Mouse (Mus musculus) liver, embryonic 12.5 days (tissue): ENCODE measurements around the gene Ube2e2. TPM values are rescaled to one million over a fixed set of nuclear protein-coding genes. Genes with fewer than 3 reads are reported as not detected.

Experiments
- ATAC-seq: fragments of 200-750 bp; cut with Nextera tagmentation; 2 replicates; pipeline ENCODE4 v1.8.0; 2017; ENCODE audit warnings: moderate number of reproducible peaks, mild to moderate bottlenecking, moderate library complexity
- H3K27ac ChIP-seq: fragments of 300-500 bp; sonication (generic); 2 replicates; pipeline ENCODE4 v1.5.1; 2016; ENCODE audit warnings: mild to moderate bottlenecking
- H3K27me3 ChIP-seq: fragments of 300-500 bp; sonication (generic); replicated peaks from 2 replicates; pipeline ENCODE4 v1.6.1; 2016; ENCODE audit warnings: mild to moderate bottlenecking, moderate library complexity
- H3K36me3 ChIP-seq: fragments of 300-500 bp; sonication (generic); 2 replicates; pipeline ENCODE4 v1.6.1; 2016; ENCODE audit warnings: mild to moderate bottlenecking, moderate library complexity
- H3K4me1 ChIP-seq: fragments of 300-500 bp; sonication (generic); 2 replicates; pipeline ENCODE4 v1.6.1; 2016
- H3K4me2 ChIP-seq: fragments of 300-500 bp; sonication (generic); 2 replicates; pipeline ENCODE4 v1.6.1; 2016; ENCODE audit warnings: mild to moderate bottlenecking, moderate library complexity
- H3K4me3 ChIP-seq: fragments of 300-500 bp; sonication (generic); 2 replicates; pipeline ENCODE4 v1.5.1; 2016; ENCODE audit warnings: mild to moderate bottlenecking, moderate library complexity
- H3K9ac ChIP-seq: fragments of 300-500 bp; sonication (generic); 2 replicates; pipeline ENCODE4 v1.6.1; 2016; ENCODE audit warnings: mild to moderate bottlenecking, moderate library complexity
- H3K9me3 ChIP-seq: fragments of 300-500 bp; sonication (generic); replicated peaks from 2 replicates; pipeline ENCODE4 v1.6.1; 2016; ENCODE audit warnings: mild to moderate bottlenecking, moderate library complexity
- WGBS: fragments of 180-500 bp; shearing (Covaris S2); methylation state at CpG from one replicate; pipeline ENCODE4 v1.1.7; 2016; ENCODE audit not compliant: insufficient replicate concordance; 5-methylcytosine and 5-hydroxymethylcytosine counted together
- polyA plus RNA-seq: library from polyadenylated mRNA; unstranded; fragments of >200 nt; fragmentation: Nextera tagmentation; extraction: Ambion mirVana; gene quantifications from 2 replicates; pipeline ENCODE4 v1.2.1, GENCODE M21; 2016

Gene Ube2e2
- polyA plus RNA-seq, 1 experiment from 2014 or later: 9.7 TPM

DNA sequence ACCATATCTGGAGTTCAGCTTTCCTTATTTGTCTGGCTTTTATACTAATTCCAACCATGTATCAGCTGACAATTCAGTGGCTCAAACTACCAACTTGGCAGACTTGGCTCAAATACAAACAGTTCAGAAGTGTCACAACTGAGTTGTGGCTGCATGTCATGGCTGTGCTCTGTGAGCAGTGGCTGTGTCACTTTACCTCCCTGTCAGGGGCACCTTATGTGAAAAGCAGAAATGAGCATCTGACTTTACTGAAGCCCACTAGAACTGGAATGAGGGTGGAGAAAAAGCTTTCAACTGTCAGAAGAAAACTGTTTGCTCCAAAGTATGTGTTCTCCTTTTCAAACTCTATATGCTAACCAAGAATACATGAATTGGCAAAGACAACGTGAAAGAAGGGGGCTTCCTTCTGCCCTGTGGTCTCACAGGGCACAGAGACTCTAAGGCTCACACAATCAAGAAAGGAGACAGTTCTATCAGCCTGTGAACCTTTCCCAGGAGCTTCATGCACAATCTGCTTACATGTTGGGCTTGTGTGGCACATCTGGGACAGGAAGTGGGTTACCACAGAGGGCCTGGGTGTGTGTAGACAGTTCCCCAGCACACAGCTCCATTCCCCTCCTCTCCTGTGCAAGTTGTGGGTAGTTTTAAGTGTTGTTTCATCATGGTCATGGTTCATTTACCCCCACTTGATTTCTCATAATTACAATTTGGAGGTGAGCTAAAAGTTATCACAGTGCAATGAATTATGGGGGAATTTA is 228.6 kb downstream of the Ube2e2 start:
- ATAC-seq: no peak
- 36% methylated on average over 1 of the region's 1 CpGs for WGBS
- no peak overlapping the region for H3K4me3 ChIP-seq

DNA sequence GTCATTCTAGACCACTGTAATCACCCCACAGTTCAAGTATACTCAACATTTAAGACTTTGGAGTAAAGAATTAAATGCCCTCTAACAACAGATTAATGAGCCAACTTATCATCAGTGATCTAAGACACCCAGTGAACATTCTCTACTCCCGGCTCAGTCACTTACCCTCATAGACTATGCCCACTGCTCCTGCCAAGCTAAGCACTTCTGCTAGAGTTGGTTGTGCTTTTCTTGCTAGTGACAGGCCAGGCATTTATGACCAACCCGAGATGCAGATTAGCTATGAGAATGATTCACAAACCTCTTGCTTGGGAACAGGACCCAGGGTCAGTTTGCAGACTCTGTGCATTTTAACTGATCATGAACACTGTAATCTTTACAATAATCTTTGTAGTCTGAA is 230.4 kb downstream of the Ube2e2 start:
- no peaks in the 10 kb centered on the region for H3K27me3 ChIP-seq
- no peak overlapping the region for H3K9ac ChIP-seq
- no peak overlapping the region for H3K4me3 ChIP-seq
- ATAC-seq: no peak
- no peaks in the 10 kb centered on the region for H3K36me3 ChIP-seq
- no peaks in the 10 kb centered on the region for H3K4me1 ChIP-seq
- no peak overlapping the region for H3K4me2 ChIP-seq
- H3K9me3 ChIP-seq: peaks cover 9% of the 10 kb centered on the region
- 65% methylated on average over 2 of the region's 2 CpGs for WGBS
- H3K27ac ChIP-seq: no peak overlapping the region

More for the DNA sequence above, 228.6 kb downstream of the Ube2e2 start:
- Histone ChIP-seq H3K27ac (no peak overlapping the region), H3K9ac (no peak overlapping the region), H3K4me1 (no peaks in the 10 kb centered on the region), H3K36me3 (no peaks in the 10 kb centered on the region), H3K27me3 (no peaks in the 10 kb centered on the region), H3K4me2 (no peak overlapping the region), H3K9me3 (peaks cover 9% of the 10 kb centered on the region)

DNA sequence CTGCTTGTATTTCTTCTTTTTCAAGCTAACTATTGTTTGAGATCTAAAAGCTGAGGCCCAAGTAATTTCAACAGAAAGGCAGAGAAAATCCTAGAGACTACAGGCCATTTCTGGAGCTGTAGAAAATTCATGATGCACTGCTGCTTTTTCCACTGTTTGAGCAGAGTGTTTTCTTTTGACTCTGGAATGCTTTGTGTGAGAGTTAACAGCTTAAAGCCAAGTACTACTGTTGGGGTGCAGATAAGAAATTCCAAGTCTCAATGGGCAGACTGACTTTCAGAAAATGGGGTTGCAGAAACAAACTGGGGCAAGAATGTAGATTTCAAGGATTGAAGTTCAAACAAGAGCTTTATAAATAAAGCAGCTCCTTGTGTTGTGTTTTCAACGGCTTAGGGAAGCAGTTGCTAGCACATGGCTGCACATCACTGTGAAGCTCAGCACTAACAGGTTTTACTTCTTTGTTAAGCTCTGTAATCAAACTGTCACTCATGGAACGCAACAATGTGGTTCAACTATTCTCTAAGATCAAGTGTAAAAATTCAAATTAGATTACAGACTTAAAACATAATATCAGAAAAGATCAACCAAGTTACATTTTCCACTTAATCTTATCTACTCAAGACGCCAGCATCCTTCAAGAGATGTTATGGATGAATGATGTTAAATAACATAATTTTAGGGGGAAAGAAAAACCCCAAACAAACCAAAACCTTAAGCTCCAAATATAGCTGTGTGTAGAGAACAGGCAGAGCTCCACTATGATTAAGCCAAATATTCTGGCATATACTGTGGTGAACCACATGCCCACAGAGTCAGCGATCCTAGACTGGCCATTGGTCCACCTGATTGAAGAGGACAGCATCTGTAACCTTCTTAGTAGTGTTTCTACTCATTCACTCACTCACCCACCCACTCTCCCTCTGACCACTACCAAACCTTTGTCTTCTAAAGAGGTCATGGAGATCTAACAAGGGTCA is 236.0 kb downstream of the Ube2e2 start:
- no peak for ATAC-seq
- no peak overlapping the region for H3K27ac ChIP-seq
- H3K9ac ChIP-seq: no peak overlapping the region
- H3K4me2 ChIP-seq: no peak overlapping the region
- no peaks in the 10 kb centered on the region for H3K27me3 ChIP-seq
- H3K4me3 ChIP-seq: no peak overlapping the region
- WGBS: 60% methylated on average over 4 of the region's 4 CpGs
- peaks cover 9% of the 10 kb centered on the region for H3K9me3 ChIP-seq
- no peaks in the 10 kb centered on the region for H3K36me3 ChIP-seq
- H3K4me1 ChIP-seq: no peaks in the 10 kb centered on the region

DNA sequence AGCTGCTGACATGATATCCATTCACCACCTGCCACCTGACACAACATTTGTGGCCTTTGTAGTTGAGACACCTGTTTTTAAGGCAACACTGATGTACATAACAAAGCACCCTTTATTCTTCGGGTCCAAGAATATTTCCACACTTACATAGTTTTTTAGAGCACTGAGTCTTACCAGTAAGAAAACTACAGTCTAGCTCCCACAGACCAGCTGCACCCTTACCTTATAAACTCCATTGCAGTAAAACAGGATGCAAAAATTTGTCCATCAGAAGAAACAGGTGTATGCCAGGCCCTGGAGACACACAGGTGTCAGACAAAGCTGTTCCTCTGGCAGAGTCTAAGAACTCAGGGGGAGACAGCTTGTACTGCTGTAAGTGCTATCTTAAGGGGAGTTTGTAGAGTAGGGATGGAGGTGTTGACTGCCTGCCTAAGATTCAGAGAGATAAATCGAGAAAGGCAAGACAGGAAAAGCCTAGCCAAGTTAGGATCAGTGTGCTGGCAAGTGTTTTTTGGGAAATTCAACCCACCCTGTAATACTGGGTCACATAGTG is 244.9 kb downstream of the Ube2e2 start:
- H3K4me3 ChIP-seq: no peak overlapping the region
- H3K9me3 ChIP-seq: no peaks in the 10 kb centered on the region
- H3K4me2 ChIP-seq: no peak overlapping the region
- WGBS: 58% methylated on average over 2 of the region's 2 CpGs
- no peaks in the 10 kb centered on the region for H3K27me3 ChIP-seq
- no peak overlapping the region for H3K9ac ChIP-seq
- H3K36me3 ChIP-seq: no peaks in the 10 kb centered on the region
- H3K4me1 ChIP-seq: no peaks in the 10 kb centered on the region
- H3K27ac ChIP-seq: no peak overlapping the region
- no peak for ATAC-seq

DNA sequence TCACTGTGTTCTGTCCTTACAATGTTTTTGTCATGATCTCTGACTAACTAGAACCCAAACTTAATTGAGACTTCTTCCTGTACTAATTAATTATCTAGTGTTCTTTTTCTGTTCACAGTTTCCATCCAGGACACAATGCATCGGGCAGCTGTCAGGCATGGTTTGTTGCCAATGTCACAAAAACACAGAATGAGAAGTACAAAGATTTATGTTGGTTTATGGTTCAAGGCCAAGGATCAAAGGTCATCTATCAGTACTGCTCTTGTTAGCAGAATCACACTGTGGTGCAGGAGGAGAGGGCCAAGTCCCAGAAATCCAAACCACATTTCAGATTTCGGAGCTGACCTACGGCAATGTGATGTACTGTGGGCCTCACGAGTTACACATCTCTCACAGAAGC is 252.4 kb downstream of the Ube2e2 start:
- Histone ChIP-seq H3K27me3 (no peaks in the 10 kb centered on the region), H3K4me1 (no peaks in the 10 kb centered on the region), H3K4me3 (no peak overlapping the region), H3K9me3 (no peaks in the 10 kb centered on the region), H3K4me2 (no peak overlapping the region), H3K9ac (no peak overlapping the region), H3K36me3 (no peaks in the 10 kb centered on the region), H3K27ac (no peak overlapping the region)
- 73% methylated on average over 4 of the region's 4 CpGs for WGBS
- ATAC-seq: no peak

- no peak overlapping the region for H3K9ac ChIP-seq
- no peaks in the 10 kb centered on the region for H3K36me3 ChIP-seq
- H3K4me3 ChIP-seq: no peak overlapping the region
- H3K9me3 ChIP-seq: no peaks in the 10 kb centered on the region
- WGBS: 54% methylated on average over 2 of the region's 2 CpGs
- no peak for ATAC-seq
- no peak overlapping the region for H3K27ac ChIP-seq
- no peaks in the 10 kb centered on the region for H3K4me1 ChIP-seq
- H3K27me3 ChIP-seq: no peaks in the 10 kb centered on the region
- no peak overlapping the region for H3K4me2 ChIP-seq
These were observed 255.2 kb downstream of the Ube2e2 start for GRCm38 (mm10) chr14:18638753-18639456.

- WGBS: 53% methylated on average over 1 of the region's 1 CpGs
- no peaks in the 10 kb centered on the region for H3K36me3 ChIP-seq
- H3K4me2 ChIP-seq: no peak overlapping the region
- no peak for ATAC-seq
- no peaks in the 10 kb centered on the region for H3K27me3 ChIP-seq
- no peak overlapping the region for H3K4me3 ChIP-seq
- no peak overlapping the region for H3K27ac ChIP-seq
- no peak overlapping the region for H3K9ac ChIP-seq
- no peaks in the 10 kb centered on the region for H3K9me3 ChIP-seq
- H3K4me1 ChIP-seq: no peaks in the 10 kb centered on the region
These were observed 256.3 kb downstream of the Ube2e2 start for GRCm38 (mm10) chr14:18637739-18638138.

GRCm38 (mm10) chr14:18628170-18628569 is 265.9 kb downstream of the Ube2e2 start:
- Histone ChIP-seq H3K27me3 (no peaks in the 10 kb centered on the region), H3K4me1 (no peaks in the 10 kb centered on the region), H3K4me3 (no peak overlapping the region), H3K27ac (no peak overlapping the region), H3K36me3 (no peaks in the 10 kb centered on the region), H3K9me3 (no peaks in the 10 kb centered on the region), H3K9ac (no peak overlapping the region), H3K4me2 (no peak overlapping the region)
- WGBS: 55% methylated on average over 1 of the region's 1 CpGs
- no peak for ATAC-seq

GRCm38 (mm10) chr14:18618603-18619002 is 275.5 kb downstream of the Ube2e2 start:
- Histone ChIP-seq H3K36me3 (no peaks in the 10 kb centered on the region), H3K4me3 (no peak overlapping the region)

GRCm38 (mm10) chr14:18601927-18602326 is 292.1 kb downstream of the Ube2e2 start:
- Histone ChIP-seq H3K4me1 (no peaks in the 10 kb centered on the region), H3K36me3 (no peaks in the 10 kb centered on the region), H3K9me3 (no peaks in the 10 kb centered on the region), H3K27ac (no peak overlapping the region), H3K4me3 (no peak overlapping the region), H3K27me3 (no peaks in the 10 kb centered on the region), H3K9ac (no peak overlapping the region), H3K4me2 (no peak overlapping the region)
- no peak for ATAC-seq
- WGBS: 56% methylated on average over 1 of the region's 1 CpGs

More at GRCm38 (mm10) chr14:18618603-18619002, 275.5 kb downstream of the Ube2e2 start:
- no peak for ATAC-seq
- Histone ChIP-seq H3K4me1 (no peaks in the 10 kb centered on the region), H3K4me2 (no peak overlapping the region), H3K27ac (no peak overlapping the region), H3K9me3 (no peaks in the 10 kb centered on the region), H3K9ac (no peak overlapping the region), H3K27me3 (no peaks in the 10 kb centered on the region)
- WGBS: 33% methylated on average over 2 of the region's 2 CpGs

- WGBS: 61% methylated on average over 4 of the region's 4 CpGs
- no peaks in the 10 kb centered on the region for H3K9me3 ChIP-seq
- H3K9ac ChIP-seq: no peak overlapping the region
- H3K27ac ChIP-seq: no peak overlapping the region
- H3K27me3 ChIP-seq: no peaks in the 10 kb centered on the region
- no peak overlapping the region for H3K4me3 ChIP-seq
- no peaks in the 10 kb centered on the region for H3K4me1 ChIP-seq
- no peak overlapping the region for H3K4me2 ChIP-seq
- ATAC-seq: no peak
- H3K36me3 ChIP-seq: no peaks in the 10 kb centered on the region
These were observed 307.6 kb downstream of the Ube2e2 start for GRCm38 (mm10) chr14:18586239-18587034.
